Mouse (Mus musculus): ENCODE measurements at regions not wholly inside any gene's neighbourhood (a gene's known extent, or its start where the extent isn't known, plus 50 kb on each side); places are given as distances from the start of the nearest gene placed in this dataset.

GRCm38 (mm10) chr1:57470356-57470755 is 63.5 kb upstream of the Tyw5 start:
- DNase-seq (ENCODE audit: low read depth) = no peak

GRCm38 (mm10) chr1:57472235-57472634 is 65.3 kb upstream of the Tyw5 start:
- peak; percentile 6 for DNase-seq (ENCODE audit: low read depth)

GRCm38 (mm10) chr1:57477725-57478124 is 70.8 kb upstream of the Tyw5 start:
- DNase-seq (ENCODE audit: low read depth) = no peak

- DNase-seq (ENCODE audit: low read depth) = no peak
Observed at GRCm38 (mm10) chr1:57478151-57478550, 71.2 kb upstream of the Tyw5 start.

GRCm38 (mm10) chr1:57478800-57479199 is 71.9 kb upstream of the Tyw5 start:
- no peak for DNase-seq (ENCODE audit: low read depth)

GRCm38 (mm10) chr1:57479566-57479965 is 72.7 kb upstream of the Tyw5 start:
- no peak for DNase-seq (ENCODE audit: low read depth)

- DNase-seq (ENCODE audit: low read depth) = no peak
Observed at GRCm38 (mm10) chr1:57489176-57489575, 82.3 kb upstream of the Tyw5 start.

GRCm38 (mm10) chr1:57489588-57489987 is 82.7 kb upstream of the Tyw5 start:
- DNase-seq (ENCODE audit: low read depth) = no peak

- no peak for DNase-seq (ENCODE audit: low read depth)
Observed at GRCm38 (mm10) chr1:57490021-57490420, 83.1 kb upstream of the Tyw5 start.

- DNase-seq (ENCODE audit: low read depth) = no peak
Observed at GRCm38 (mm10) chr1:57492696-57493095, 85.8 kb upstream of the Tyw5 start.

- no peak for DNase-seq (ENCODE audit: low read depth)
Observed at GRCm38 (mm10) chr1:57497489-57498037, 90.7 kb upstream of the Tyw5 start.

- DNase-seq (ENCODE audit: low read depth) = no peak
Observed at GRCm38 (mm10) chr1:57510359-57511120, 103.6 kb upstream of the Tyw5 start.

GRCm38 (mm10) chr1:57511902-57512301 is 105.0 kb upstream of the Tyw5 start:
- no peak for DNase-seq (ENCODE audit: low read depth)

- DNase-seq (ENCODE audit: low read depth) = no peak
Observed at GRCm38 (mm10) chr1:57512516-57512915, 105.6 kb upstream of the Tyw5 start.

GRCm38 (mm10) chr1:57525965-57526364 is 119.1 kb upstream of the Tyw5 start:
- DNase-seq (ENCODE audit: low read depth) = no peak

- DNase-seq (ENCODE audit: low read depth) = no peak
Observed at GRCm38 (mm10) chr1:57528703-57529102, 121.8 kb upstream of the Tyw5 start.

- no peak for DNase-seq (ENCODE audit: low read depth)
Observed at GRCm38 (mm10) chr1:57529320-57529719, 122.4 kb upstream of the Tyw5 start.

GRCm38 (mm10) chr1:57537369-57537768 is 130.5 kb upstream of the Tyw5 start:
- DNase-seq (ENCODE audit: low read depth) = no peak

- DNase-seq (ENCODE audit: low read depth) = no peak
Observed at GRCm38 (mm10) chr1:57544684-57545083, 137.8 kb upstream of the Tyw5 start.

- no peak for DNase-seq (ENCODE audit: low read depth)
Observed at GRCm38 (mm10) chr1:57545792-57546685, 139.1 kb upstream of the Tyw5 start.

GRCm38 (mm10) chr1:57561517-57561916 is 154.6 kb upstream of the Tyw5 start:
- no peak for DNase-seq (ENCODE audit: low read depth)

- no peak for DNase-seq (ENCODE audit: low read depth)
Observed at GRCm38 (mm10) chr1:57564676-57565075, 157.8 kb upstream of the Tyw5 start.

- no peak for DNase-seq (ENCODE audit: low read depth)
Observed at GRCm38 (mm10) chr1:57572097-57572496, 165.2 kb upstream of the Tyw5 start.
